Mouse (Mus musculus): ENCODE data around the gene Serpina10.
"Not testable (repeated sequence)": the region's sequence is repeated elsewhere in the genome, so short reads cannot be mapped to it uniquely, and the experiment has no call there.

Gene Serpina10

GRCm38 (mm10) chr12:103631203-103631612 is at the start of gene Serpina10:
Gene Serpina10, minus strand, starts transcription at chr12:103631444.
- no peak for DNase-seq (ENCODE audit: low read depth in 2 of 2, low spot score in 2 of 2)

GRCm38 (mm10) chr12:103679853-103680252 is 48.6 kb upstream of the Serpina10 start:
- not testable (repeated sequence) for DNase-seq (ENCODE audit: low read depth in 2 of 2, low spot score in 2 of 2)

GRCm38 (mm10) chr12:103676039-103676438 is 44.8 kb upstream of the Serpina10 start, which contains the start of gene Serpina16:
Gene Serpina16, minus strand, starts transcription at chr12:103676139.
- DNase-seq (ENCODE audit: low read depth in 2 of 2, low spot score in 2 of 2), result no peak

- no peak for DNase-seq (ENCODE audit: low read depth in 2 of 2, low spot score in 2 of 2)
Observed at GRCm38 (mm10) chr12:103673179-103673578, 41.9 kb upstream of the Serpina10 start.

- no peak for DNase-seq (ENCODE audit: low read depth in 2 of 2, low spot score in 2 of 2)
Observed at GRCm38 (mm10) chr12:103671483-103671882, 40.2 kb upstream of the Serpina10 start.

GRCm38 (mm10) chr12:103670964-103671363 is 39.7 kb upstream of the Serpina10 start:
- DNase-seq (ENCODE audit: low read depth in 2 of 2, low spot score in 2 of 2), result no peak

- DNase-seq (ENCODE audit: low read depth in 2 of 2, low spot score in 2 of 2), result no peak
Observed at GRCm38 (mm10) chr12:103670344-103670743, 39.1 kb upstream of the Serpina10 start.

GRCm38 (mm10) chr12:103665286-103665685 is 34.0 kb upstream of the Serpina10 start:
- no peak for DNase-seq (ENCODE audit: low read depth in 2 of 2, low spot score in 2 of 2)

GRCm38 (mm10) chr12:103662053-103662452 is 30.8 kb upstream of the Serpina10 start:
- DNase-seq (ENCODE audit: low read depth in 2 of 2, low spot score in 2 of 2), result not testable (repeated sequence)

GRCm38 (mm10) chr12:103660076-103660475 is 28.8 kb upstream of the Serpina10 start:
- DNase-seq (ENCODE audit: low read depth in 2 of 2, low spot score in 2 of 2), result no peak

- DNase-seq (ENCODE audit: low read depth in 2 of 2, low spot score in 2 of 2), result no peak
Observed at GRCm38 (mm10) chr12:103659171-103659570, 27.9 kb upstream of the Serpina10 start.

GRCm38 (mm10) chr12:103657991-103658390 is 26.7 kb upstream of the Serpina10 start:
- DNase-seq (ENCODE audit: low read depth in 2 of 2, low spot score in 2 of 2), result no peak

GRCm38 (mm10) chr12:103656848-103657626 is 25.8 kb upstream of the Serpina10 start, which contains the start of gene Serpina6:
Gene Serpina6, minus strand, starts transcription at chr12:103657212.
- DNase-seq (ENCODE audit: low read depth in 2 of 2, low spot score in 2 of 2), result no peak

GRCm38 (mm10) chr12:103655123-103656044 is 24.1 kb upstream of the Serpina10 start:
- no peak for DNase-seq (ENCODE audit: low read depth in 2 of 2, low spot score in 2 of 2)

- DNase-seq (ENCODE audit: low read depth in 2 of 2, low spot score in 2 of 2), result no peak
Observed at GRCm38 (mm10) chr12:103653836-103654235, 22.6 kb upstream of the Serpina10 start.

- no peak for DNase-seq (ENCODE audit: low read depth in 2 of 2, low spot score in 2 of 2)
Observed at GRCm38 (mm10) chr12:103646314-103646713, 15.1 kb upstream of the Serpina10 start.

GRCm38 (mm10) chr12:103644601-103645000 is 13.4 kb upstream of the Serpina10 start:
- no peak for DNase-seq (ENCODE audit: low read depth in 2 of 2, low spot score in 2 of 2)

- DNase-seq (ENCODE audit: low read depth in 2 of 2, low spot score in 2 of 2), result no peak
Observed at GRCm38 (mm10) chr12:103643818-103644217, 12.6 kb upstream of the Serpina10 start.

- DNase-seq (ENCODE audit: low read depth in 2 of 2, low spot score in 2 of 2), result peak in 1 of 2 experiments; percentile 4
Observed at GRCm38 (mm10) chr12:103643336-103643735, 12.1 kb upstream of the Serpina10 start.

- DNase-seq (ENCODE audit: low read depth in 2 of 2, low spot score in 2 of 2), result no peak
Observed at GRCm38 (mm10) chr12:103635846-103636245, 4.6 kb upstream of the Serpina10 start.

- no peak for DNase-seq (ENCODE audit: low read depth in 2 of 2, low spot score in 2 of 2)
Observed at GRCm38 (mm10) chr12:103634430-103634829, 3.2 kb upstream of the Serpina10 start.

- DNase-seq (ENCODE audit: low read depth in 2 of 2, low spot score in 2 of 2), result no peak
Observed at GRCm38 (mm10) chr12:103616860-103617261, 14.4 kb downstream of the Serpina10 start.
